Mouse (Mus musculus) stomach, embryonic 15.5 days (tissue): ENCODE measurements around the gene Adgrl2. TPM values are rescaled to one million over a fixed set of nuclear protein-coding genes. Genes with fewer than 3 reads are reported as not detected.

Experiments
- ATAC-seq: fragments of 200-750 bp; cut with Nextera tagmentation; 2 replicates; pipeline ENCODE4 v1.8.0; 2017; ENCODE audit warnings: low read depth, moderate number of reproducible peaks, moderate TSS enrichment; ENCODE audit not compliant: insufficient read depth, low FRiP score
- H3K27ac ChIP-seq: fragments of 300-500 bp; sonication (generic); 2 replicates; pipeline ENCODE4 v1.5.1; 2015; ENCODE audit warnings: mild to moderate bottlenecking, inconsistent platforms
- H3K27me3 ChIP-seq: fragments of 300-500 bp; sonication (generic); replicated peaks from 2 replicates; pipeline ENCODE4 v1.6.1; 2015; ENCODE audit warnings: inconsistent platforms
- H3K36me3 ChIP-seq: fragments of 300-500 bp; sonication (generic); 2 replicates; pipeline ENCODE4 v1.6.1; 2015; ENCODE audit warnings: inconsistent platforms
- H3K4me1 ChIP-seq: fragments of 300-500 bp; sonication (generic); 2 replicates; pipeline ENCODE4 v1.6.1; 2015; ENCODE audit warnings: inconsistent platforms
- H3K4me2 ChIP-seq: fragments of 300-500 bp; sonication (generic); 2 replicates; pipeline ENCODE4 v1.6.1; 2015; ENCODE audit warnings: mild to moderate bottlenecking, inconsistent platforms
- H3K4me3 ChIP-seq: fragments of 300-500 bp; sonication (generic); replicated peaks from 2 replicates; pipeline ENCODE4 v1.5.1; 2015; ENCODE audit warnings: inconsistent platforms
- H3K9ac ChIP-seq: fragments of 300-500 bp; sonication (generic); 2 replicates; pipeline ENCODE4 v1.6.1; 2015; ENCODE audit warnings: inconsistent platforms
- H3K9me3 ChIP-seq: fragments of 300-500 bp; sonication (generic); 2 replicates; pipeline ENCODE4 v1.6.1; 2016; ENCODE audit warnings: inconsistent platforms
- WGBS: fragments of 180-500 bp; shearing (Covaris S2); methylation state at CpG from one replicate; pipeline ENCODE4 v1.1.7; 2015; 5-methylcytosine and 5-hydroxymethylcytosine counted together
- polyA plus RNA-seq: library from polyadenylated mRNA; unstranded; fragments of >200 nt; fragmentation: Nextera tagmentation; extraction: Ambion mirVana; gene quantifications from 2 replicates; pipeline ENCODE4 v1.2.1, GENCODE M21; 2015

The Adgrl2 gene
- polyA plus RNA-seq, 1 experiment from 2014 or later, result 46.2 TPM

DNA sequence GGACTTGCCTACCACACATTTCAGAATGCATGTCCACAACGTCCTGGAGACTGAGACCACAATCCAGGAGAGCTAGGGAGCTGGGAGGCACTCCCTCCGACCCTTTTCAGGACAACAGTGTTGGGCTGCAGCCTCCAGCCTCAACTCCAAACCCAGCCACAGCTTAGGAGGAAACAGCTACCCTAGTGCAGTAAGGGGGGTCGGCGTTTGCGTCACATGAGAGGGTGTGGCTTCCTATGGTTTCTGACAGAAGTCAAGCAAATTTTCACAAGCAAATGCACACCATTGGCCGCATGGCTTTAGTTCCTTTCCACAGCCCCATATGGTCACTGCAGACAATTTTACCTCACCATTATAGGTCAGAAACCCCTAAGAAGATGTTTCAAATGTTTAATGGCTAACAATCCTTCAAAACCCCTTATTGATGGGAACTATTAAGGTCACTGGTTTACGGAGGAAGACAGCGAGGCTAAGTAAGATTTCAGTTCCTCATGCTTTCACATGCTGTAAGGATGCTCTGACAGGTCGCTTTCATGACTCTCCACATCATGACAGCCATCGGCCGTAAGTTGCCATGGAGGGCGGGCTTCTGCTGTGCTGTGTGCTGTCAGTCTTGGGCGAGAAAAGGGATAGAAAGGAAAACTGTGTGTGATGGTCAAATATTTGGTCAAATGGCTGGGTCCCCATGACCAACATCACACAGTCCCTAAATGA lies 94.8 kb downstream of the Adgrl2 start:
- Histone ChIP-seq H3K9me3 (no peaks in the 10 kb centered on the region), H3K27ac (no peak overlapping the region), H3K4me1 (peaks cover 9% of the 10 kb centered on the region; the same call in 1 of the 2 replicates), H3K9ac (no peak overlapping the region), H3K36me3 (no peaks in the 10 kb centered on the region), H3K27me3 (no peaks in the 10 kb centered on the region), H3K4me3 (no peak overlapping the region), H3K4me2 (no peak overlapping the region)
- no peak for ATAC-seq
- WGBS, result 74% methylated on average over 13 of the region's 13 CpGs

DNA sequence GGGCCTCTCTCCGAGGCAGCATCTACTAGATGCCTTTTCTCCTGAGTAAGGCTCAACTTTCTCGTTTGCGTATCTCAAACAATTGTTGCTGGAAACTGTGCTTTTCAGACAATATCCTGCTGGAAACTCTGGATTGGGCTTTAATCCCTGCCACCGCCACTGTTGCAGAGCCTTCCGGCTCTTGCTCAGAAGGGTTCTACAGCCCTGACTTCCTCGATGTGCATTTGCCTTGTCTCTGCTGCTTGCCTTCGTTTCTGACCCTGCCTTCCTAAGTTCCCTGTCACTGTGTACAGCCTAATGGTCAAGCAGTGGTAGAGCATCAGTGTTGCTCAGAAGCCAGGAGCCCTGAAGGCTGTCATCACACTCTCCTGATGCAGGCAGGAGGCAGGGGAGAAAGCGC lies 95.5 kb downstream of the Adgrl2 start:
- no peak overlapping the region for H3K9ac ChIP-seq
- peaks cover 7% of the 10 kb centered on the region; the same call in 1 of the 2 replicates for H3K4me1 ChIP-seq
- H3K27ac ChIP-seq, result no peak overlapping the region
- no peak overlapping the region for H3K4me2 ChIP-seq
- no peaks in the 10 kb centered on the region for H3K27me3 ChIP-seq
- no peak for ATAC-seq
- H3K9me3 ChIP-seq, result no peaks in the 10 kb centered on the region
- no peak overlapping the region for H3K4me3 ChIP-seq
- no peaks in the 10 kb centered on the region for H3K36me3 ChIP-seq
- WGBS, result 78% methylated on average over 8 of the region's 8 CpGs

DNA sequence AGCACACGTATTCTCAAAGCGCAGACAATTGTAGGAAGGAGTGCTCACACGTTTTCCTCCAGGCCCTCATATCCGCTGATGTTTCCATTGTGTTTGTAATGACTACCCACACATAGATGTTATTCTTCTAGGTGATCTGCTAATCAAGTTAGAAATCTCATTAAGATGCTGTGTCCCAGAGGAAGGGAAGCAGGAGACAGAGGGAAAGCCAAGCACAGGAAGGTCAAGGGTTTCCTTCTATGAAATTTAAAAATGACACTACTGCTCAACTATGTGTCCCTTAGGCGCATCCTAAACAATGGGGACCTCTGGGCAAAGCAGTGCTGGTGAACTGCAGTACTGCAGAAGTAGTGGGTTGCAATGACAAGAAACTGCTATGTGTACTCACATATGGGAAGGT lies 102.5 kb downstream of the Adgrl2 start:
- no peak; the same call in 1 of the 2 replicates for ATAC-seq
- Histone ChIP-seq H3K9ac (no peak overlapping the region), H3K36me3 (0 out of 2 replicates have a peak, but pooled peaks cover 7% of the 10 kb centered on the region), H3K4me3 (no peak overlapping the region), H3K9me3 (no peaks in the 10 kb centered on the region), H3K4me2 (no peak overlapping the region), H3K27ac (no peak overlapping the region), H3K4me1 (no peaks in the 10 kb centered on the region), H3K27me3 (no peaks in the 10 kb centered on the region)
- 88% methylated on average over 5 of the region's 5 CpGs for WGBS

DNA sequence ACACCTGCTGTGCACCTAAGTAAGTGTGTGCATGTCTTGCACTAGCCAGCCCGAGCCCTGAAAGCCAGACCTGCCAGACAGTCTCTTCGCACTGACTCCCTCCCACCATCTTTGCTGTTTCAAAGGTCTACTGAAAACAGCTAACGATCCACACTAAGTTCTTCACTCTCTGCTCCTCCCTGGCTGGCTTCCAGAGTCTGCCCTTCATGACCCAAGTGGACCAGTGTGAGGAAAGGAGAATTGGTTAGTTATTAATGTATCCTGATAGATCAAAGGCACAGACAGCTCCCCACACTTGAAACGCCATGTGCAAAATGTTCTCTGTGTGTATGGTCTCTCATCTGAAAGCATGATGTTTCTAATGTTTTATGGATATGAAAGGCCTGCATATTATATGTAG lies 103.4 kb downstream of the Adgrl2 start:
- Histone ChIP-seq H3K36me3 (0 out of 2 replicates have a peak, but pooled peaks cover 7% of the 10 kb centered on the region), H3K9ac (no peak overlapping the region), H3K27ac (no peak overlapping the region)

DNA sequence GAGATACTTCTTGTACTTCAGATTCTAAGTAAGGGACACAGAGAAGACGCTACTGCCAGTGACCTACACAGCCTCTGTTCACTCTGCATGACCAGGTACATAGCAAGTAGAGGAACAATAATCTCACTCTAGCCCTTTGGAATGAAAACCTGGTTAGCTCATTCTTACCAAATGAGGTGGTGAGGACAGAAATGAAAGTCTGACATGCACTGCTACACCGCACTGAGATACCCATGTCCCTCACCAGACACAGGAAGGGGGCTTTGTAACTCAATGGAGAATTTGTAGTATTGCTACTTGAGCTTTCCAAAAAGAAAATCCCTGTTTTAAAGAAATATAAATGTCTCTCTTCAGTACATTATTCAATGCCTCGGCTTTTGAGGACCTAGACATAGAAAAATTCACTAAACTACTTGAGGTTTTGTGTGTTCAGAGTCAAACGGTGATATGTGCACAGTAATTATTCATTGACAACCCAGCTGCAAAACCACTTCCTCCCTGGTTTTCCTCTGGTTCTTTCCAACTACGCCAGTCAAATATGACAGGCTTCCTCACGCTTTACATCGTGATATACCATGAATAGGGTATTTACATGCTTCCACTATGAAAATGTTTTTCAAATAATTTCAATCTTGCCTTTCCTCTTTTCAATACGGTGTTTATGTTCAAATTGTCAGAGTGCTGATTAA lies 104.2 kb downstream of the Adgrl2 start:
- Histone ChIP-seq H3K4me3 (no peak overlapping the region), H3K36me3 (0 out of 2 replicates have a peak, but pooled peaks cover 7% of the 10 kb centered on the region), H3K27me3 (no peaks in the 10 kb centered on the region), H3K9ac (no peak overlapping the region), H3K27ac (no peak overlapping the region), H3K4me1 (no peaks in the 10 kb centered on the region), H3K4me2 (no peak overlapping the region), H3K9me3 (no peaks in the 10 kb centered on the region)
- ATAC-seq, result no peak
- WGBS, result 70% methylated on average over 8 of the region's 8 CpGs

More for the DNA sequence above, 103.4 kb downstream of the Adgrl2 start:
- Histone ChIP-seq H3K9me3 (no peaks in the 10 kb centered on the region), H3K4me3 (no peak overlapping the region), H3K4me1 (no peaks in the 10 kb centered on the region), H3K27me3 (no peaks in the 10 kb centered on the region), H3K4me2 (no peak overlapping the region)
- 72% methylated on average over 4 of the region's 4 CpGs for WGBS
- no peak for ATAC-seq

DNA sequence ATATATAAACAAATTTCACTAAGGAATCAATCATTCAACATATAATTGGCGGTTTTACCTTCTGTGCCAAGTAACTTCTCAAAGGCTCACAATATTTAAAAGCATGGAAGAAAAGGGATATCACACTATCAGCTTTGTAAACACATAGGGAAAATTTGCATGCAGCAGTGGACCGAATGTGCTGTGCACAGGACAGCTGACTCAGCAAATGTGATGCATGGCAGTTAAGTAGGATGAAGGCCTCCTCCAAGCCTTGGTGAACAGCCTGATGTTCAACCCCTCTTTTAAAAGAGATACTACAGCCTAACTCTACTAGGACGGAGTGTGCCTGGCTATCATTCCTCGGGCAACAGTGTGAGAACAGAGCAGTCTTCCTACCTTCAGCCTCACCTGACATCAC lies 105.2 kb downstream of the Adgrl2 start:
- H3K27ac ChIP-seq, result no peak overlapping the region
- H3K36me3 ChIP-seq, result 0 out of 2 replicates have a peak, but pooled peaks cover 7% of the 10 kb centered on the region
- 68% methylated on average over 4 of the region's 4 CpGs for WGBS
- H3K9me3 ChIP-seq, result no peaks in the 10 kb centered on the region
- no peaks in the 10 kb centered on the region for H3K4me1 ChIP-seq
- ATAC-seq, result no peak
- H3K4me3 ChIP-seq, result no peak overlapping the region
- no peaks in the 10 kb centered on the region for H3K27me3 ChIP-seq
- H3K4me2 ChIP-seq, result no peak overlapping the region
- no peak overlapping the region for H3K9ac ChIP-seq

DNA sequence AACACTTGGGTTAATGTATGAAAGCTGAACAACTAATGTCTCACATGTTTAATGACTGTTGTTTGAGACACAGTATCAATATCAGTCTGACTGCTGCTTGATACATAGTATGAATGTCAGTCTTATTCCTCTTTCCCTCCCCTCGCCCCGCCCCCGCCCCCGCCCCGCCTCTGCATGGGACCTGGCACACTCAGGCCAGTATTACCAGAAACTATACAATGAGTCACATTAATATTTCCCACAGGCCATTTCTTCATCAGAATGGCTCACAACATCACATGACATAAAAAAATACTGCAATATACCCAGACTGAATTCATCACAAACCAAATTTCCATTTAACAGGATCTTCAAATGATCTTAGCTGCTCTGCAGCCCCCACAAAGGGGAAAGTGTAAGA lies 108.9 kb downstream of the Adgrl2 start:
- Histone ChIP-seq H3K4me3 (no peak overlapping the region), H3K4me1 (no peaks in the 10 kb centered on the region), H3K27ac (no peak overlapping the region), H3K36me3 (no peaks in the 10 kb centered on the region), H3K4me2 (no peak overlapping the region), H3K9ac (no peak overlapping the region), H3K27me3 (no peaks in the 10 kb centered on the region), H3K9me3 (no peaks in the 10 kb centered on the region)
- ATAC-seq, result no peak
- 93% methylated on average over 5 of the region's 5 CpGs for whole genome bisulfite sequencing

DNA sequence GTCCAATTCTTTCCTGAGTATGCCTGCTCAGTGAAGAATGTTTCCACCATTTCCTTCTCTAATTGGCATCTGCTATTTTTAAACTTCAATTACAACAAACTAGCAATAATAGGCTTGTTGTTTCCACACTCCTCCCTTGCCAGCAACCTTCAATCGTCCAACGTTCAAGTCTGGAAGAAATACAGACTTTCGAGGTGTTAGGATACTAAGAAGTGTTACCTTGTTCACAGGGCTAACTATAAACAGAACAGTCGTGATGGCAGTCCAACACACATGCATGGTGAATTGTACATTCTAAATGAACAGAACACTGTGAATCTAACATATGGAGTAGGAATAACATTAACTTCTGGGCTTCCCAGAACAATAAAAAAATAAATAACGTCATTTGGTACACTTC lies 117.8 kb downstream of the Adgrl2 start:
- H3K27me3 ChIP-seq, result no peaks in the 10 kb centered on the region
- no peak overlapping the region for H3K9ac ChIP-seq
- H3K4me1 ChIP-seq, result no peaks in the 10 kb centered on the region
- H3K27ac ChIP-seq, result no peak overlapping the region
- no peaks in the 10 kb centered on the region for H3K36me3 ChIP-seq
- 74% methylated on average over 5 of the region's 5 CpGs for whole genome bisulfite sequencing
- no peak for ATAC-seq
- no peak overlapping the region for H3K4me2 ChIP-seq
- H3K9me3 ChIP-seq, result no peaks in the 10 kb centered on the region
- no peak overlapping the region for H3K4me3 ChIP-seq

DNA sequence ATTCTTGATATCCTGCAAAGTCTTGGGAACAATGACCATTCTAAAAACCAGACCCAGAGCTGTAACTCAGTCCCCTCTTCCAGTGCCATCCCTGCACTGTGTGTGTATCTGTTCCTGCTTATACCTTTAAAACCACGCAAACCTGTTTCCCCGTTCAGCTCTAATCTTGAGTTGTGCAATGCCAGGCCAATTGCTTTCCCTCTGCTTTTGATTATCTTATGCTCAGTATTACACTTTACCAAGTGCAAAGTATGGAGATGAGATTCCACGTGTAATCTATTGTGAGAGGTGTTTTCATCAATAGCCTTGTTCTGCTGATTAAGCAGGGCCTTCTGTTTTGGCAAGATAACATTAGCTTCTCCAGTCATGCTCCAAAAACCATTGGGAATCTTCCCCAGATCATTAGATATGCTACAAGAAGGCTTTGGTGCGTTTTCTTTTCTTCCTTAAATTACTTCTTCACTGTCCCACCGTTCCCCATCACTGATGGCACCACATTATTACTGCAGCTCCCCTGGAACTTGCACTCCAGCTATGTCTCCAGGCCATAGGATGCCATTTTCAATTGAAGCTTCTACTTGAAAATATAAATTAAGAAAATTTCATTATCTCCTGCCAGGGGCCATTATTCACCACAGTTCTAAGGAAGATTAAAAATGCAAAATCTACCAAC lies 118.4 kb downstream of the Adgrl2 start:
- no peak overlapping the region for H3K4me2 ChIP-seq
- no peaks in the 10 kb centered on the region for H3K9me3 ChIP-seq
- H3K36me3 ChIP-seq, result no peaks in the 10 kb centered on the region
- H3K9ac ChIP-seq, result no peak overlapping the region
- H3K4me1 ChIP-seq, result no peaks in the 10 kb centered on the region
- H3K4me3 ChIP-seq, result no peak overlapping the region
- ATAC-seq, result no peak
- no peaks in the 10 kb centered on the region for H3K27me3 ChIP-seq
- no peak overlapping the region for H3K27ac ChIP-seq
- 81% methylated on average over 5 of the region's 5 CpGs for whole genome bisulfite sequencing

DNA sequence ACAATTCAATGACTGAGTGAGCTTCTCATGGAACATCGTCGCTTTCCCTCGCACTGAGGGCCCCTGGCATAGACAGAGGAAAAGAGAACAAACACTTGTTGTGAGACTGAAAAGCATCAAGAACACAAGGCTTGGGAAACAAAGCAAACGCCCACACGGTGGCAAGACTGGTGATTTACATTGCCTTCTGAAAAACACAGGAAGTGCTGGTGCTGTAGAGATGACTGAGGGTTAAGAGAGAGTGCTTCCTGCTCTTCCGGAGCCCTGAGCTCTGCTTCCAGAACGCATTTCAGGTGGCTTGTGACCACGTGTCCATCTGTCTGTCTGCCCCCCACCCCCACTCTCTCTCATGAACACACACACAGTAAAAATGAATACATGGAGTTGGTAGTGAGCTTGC lies 122.7 kb downstream of the Adgrl2 start:
- H3K27me3 ChIP-seq, result no peaks in the 10 kb centered on the region
- H3K4me3 ChIP-seq, result no peak overlapping the region
- WGBS, result 51% methylated on average over 8 of the region's 8 CpGs
- no peaks in the 10 kb centered on the region for H3K36me3 ChIP-seq
- H3K9ac ChIP-seq, result no peak overlapping the region
- no peak overlapping the region for H3K27ac ChIP-seq
- no peaks in the 10 kb centered on the region for H3K4me1 ChIP-seq
- H3K9me3 ChIP-seq, result no peaks in the 10 kb centered on the region
- ATAC-seq, result no peak
- H3K4me2 ChIP-seq, result no peak overlapping the region

DNA sequence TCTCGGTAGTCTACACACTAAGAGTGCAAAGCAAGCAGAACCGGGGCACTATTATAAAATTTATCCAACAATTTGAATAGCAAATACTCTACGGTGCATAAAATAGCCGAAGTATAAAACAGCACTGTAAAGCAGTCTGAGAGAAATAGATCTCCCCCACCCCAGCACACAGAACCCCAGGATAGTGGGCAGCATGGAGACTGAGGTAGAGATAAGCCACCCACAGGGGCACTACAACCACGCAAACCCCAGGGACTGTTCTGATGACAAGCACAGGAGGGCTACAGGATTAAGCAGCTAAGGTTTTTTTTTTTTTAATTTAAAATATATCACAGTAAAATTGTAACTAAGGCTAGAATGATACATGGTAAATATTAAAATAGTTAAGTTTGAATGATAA lies 123.7 kb downstream of the Adgrl2 start:
- Histone ChIP-seq H3K27ac (no peak overlapping the region), H3K27me3 (no peaks in the 10 kb centered on the region), H3K4me1 (no peaks in the 10 kb centered on the region), H3K9ac (no peak overlapping the region), H3K4me2 (no peak overlapping the region), H3K4me3 (no peak overlapping the region), H3K36me3 (no peaks in the 10 kb centered on the region), H3K9me3 (no peaks in the 10 kb centered on the region)
- no peak for ATAC-seq
- WGBS, result 85% methylated on average over 5 of the region's 5 CpGs

DNA sequence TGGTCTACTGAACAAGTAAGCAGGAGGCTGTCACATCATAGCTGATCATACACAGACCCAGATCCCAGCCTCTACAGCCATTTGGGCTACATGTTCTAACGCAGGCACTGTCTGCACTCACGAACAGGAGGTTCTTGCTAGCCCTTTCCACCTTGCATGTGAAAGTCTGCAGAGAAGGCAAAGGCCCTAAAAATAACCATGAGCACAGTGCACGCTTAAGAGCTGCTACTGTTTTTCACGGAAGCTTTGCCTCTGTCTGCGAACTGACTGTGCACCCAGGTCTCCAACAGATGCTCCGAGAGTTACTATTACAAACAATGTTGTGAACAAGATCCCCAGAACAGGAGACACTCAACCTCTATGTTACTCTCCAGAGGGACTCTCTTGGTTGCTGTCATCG lies 124.3 kb downstream of the Adgrl2 start:
- H3K4me2 ChIP-seq, result no peak overlapping the region
- H3K4me1 ChIP-seq, result no peaks in the 10 kb centered on the region

More for the DNA sequence above, 124.3 kb downstream of the Adgrl2 start:
- H3K27me3 ChIP-seq, result no peaks in the 10 kb centered on the region
- WGBS, result 84% methylated on average over 7 of the region's 7 CpGs
- no peaks in the 10 kb centered on the region for H3K9me3 ChIP-seq
- no peak overlapping the region for H3K9ac ChIP-seq
- no peaks in the 10 kb centered on the region for H3K36me3 ChIP-seq
- no peak for ATAC-seq
- no peak overlapping the region for H3K4me3 ChIP-seq
- H3K27ac ChIP-seq, result no peak overlapping the region
